In the genomic region with DNA sequence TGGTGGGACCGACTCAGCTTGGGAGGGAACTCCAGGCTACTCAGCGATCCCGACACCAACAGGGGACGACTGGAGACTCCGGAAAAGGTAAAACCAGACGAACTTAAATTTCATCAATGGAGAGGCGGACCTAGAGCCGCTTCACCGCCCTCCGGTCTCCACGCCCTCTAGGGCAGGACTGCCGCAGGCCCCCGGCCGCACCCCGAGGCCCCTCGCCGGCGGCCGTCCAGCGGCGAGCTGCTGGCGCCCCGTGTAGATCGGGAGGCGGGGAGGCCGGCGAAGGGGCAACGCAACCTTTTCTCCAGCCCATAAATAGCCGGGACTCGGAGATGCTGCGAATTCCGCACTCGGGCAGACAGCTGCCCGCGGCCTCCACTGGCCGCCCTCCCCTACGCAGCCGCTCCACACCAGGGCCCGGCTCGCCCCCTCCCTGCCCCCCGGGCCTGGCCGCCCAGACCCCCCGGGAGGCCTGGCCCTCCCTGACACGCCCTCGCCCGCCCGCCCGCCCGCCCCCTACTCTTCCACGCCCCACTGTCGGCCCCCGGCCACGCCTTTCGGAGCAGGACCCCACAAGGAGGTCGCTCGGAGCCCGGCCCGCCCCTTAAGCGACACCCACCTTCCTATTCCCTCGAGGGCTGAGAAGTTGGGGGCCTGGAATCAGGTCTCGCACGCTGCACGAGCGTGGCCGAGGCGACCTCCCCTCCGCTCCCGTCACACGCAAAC, we compare ENCODE assay signal across 8 mouse cellular contexts. TPM values are rescaled to one million over a fixed set of nuclear protein-coding genes. Genes with fewer than 3 reads are reported as not detected.
DNase-seq lines count a peak whose midpoint lies in the region; ATAC-seq and TF ChIP-seq lines count a peak whose summit lies in the region.

No protein-coding gene starts in this region.

- peak; percentile 94 for ATAC-seq in forebrain, embryonic 13.5 days
- peak; percentile 89 for ATAC-seq in heart, postnatal 0 days (ENCODE audit: insufficient read depth, low read depth)
- ATAC-seq in liver, postnatal 0 days: peak; percentile 89
- ATAC-seq in neural tube, embryonic 12.5 days (ENCODE audit: low FRiP score, low read depth): peak; percentile 94

- peak overlapping the region; percentile 63 for H3K4me2 ChIP-seq in forebrain, embryonic 13.5 days
- H3K4me2 ChIP-seq in heart, postnatal 0 days (ENCODE audit: low read depth, low read length): peak overlapping the region; percentile 67
- H3K4me2 ChIP-seq in liver, postnatal 0 days (ENCODE audit: low read depth, low read length): peak overlapping the region; percentile 81
- H3K4me2 ChIP-seq in neural tube, embryonic 12.5 days (replicated peaks): peak overlapping the region; percentile 64

- H3K27me3 ChIP-seq in E14TG2a.4 (ENCODE audit: insufficient read depth, low read length): peaks cover 13% of the 10 kb centered on the region
- H3K27me3 ChIP-seq in forebrain, embryonic 13.5 days: no peaks in the 10 kb centered on the region
- H3K27me3 ChIP-seq in heart, postnatal 0 days (ENCODE audit: control insufficient read depth, insufficient read depth, low read length): no peaks in the 10 kb centered on the region
- H3K27me3 ChIP-seq in liver, postnatal 0 days (ENCODE audit: insufficient read depth, low read length): no peaks in the 10 kb centered on the region
- no peaks in the 10 kb centered on the region for H3K27me3 ChIP-seq in neural tube, embryonic 12.5 days (replicated peaks)

- H3K27ac ChIP-seq in forebrain, embryonic 13.5 days: peak overlapping the region; percentile 73
- peak overlapping the region; percentile 96 for H3K27ac ChIP-seq in heart, postnatal 0 days (ENCODE audit: low read depth)
- H3K27ac ChIP-seq in liver, postnatal 0 days (ENCODE audit: low read depth): peak overlapping the region; percentile 94
- peak overlapping the region; percentile 59; the same call in 1 of the 2 replicates for H3K27ac ChIP-seq in neural tube, embryonic 12.5 days

- no peaks in the 10 kb centered on the region for H3K36me3 ChIP-seq in E14TG2a.4 (ENCODE audit: insufficient read depth, low read length)
- H3K36me3 ChIP-seq in forebrain, embryonic 13.5 days (ENCODE audit: poor library complexity, severe bottlenecking): no peaks in the 10 kb centered on the region
- no peaks in the 10 kb centered on the region for H3K36me3 ChIP-seq in heart, postnatal 0 days (replicated peaks; ENCODE audit: control insufficient read depth, insufficient read depth, low read length)
- H3K36me3 ChIP-seq in liver, postnatal 0 days (replicated peaks; ENCODE audit: insufficient read depth, low read length): 0 out of 2 replicates have a peak, but pooled peaks cover 5% of the 10 kb centered on the region
- no peaks in the 10 kb centered on the region for H3K36me3 ChIP-seq in neural tube, embryonic 12.5 days

- TF ChIP-seq CTCF in E14TG2a.4 (conservative IDR thresholded peaks at IDR 0.05; ENCODE audit: low read length): no peak
- no peak for TF ChIP-seq CTCF in brain, embryonic 14.5 days (IDR thresholded peaks at IDR 0.05; ENCODE audit: borderline replicate concordance, extremely low read depth, insufficient read depth, insufficient read length)
- TF ChIP-seq CTCF in heart, postnatal 0 days (IDR thresholded peaks at IDR 0.05; ENCODE audit: low read depth): peak; percentile 1; the same call in 1 of the 2 replicates
- 0 out of 2 replicates have a peak, but pooled peaks have one; percentile 7 for TF ChIP-seq CTCF in liver, postnatal 0 days (IDR thresholded peaks at IDR 0.05; ENCODE audit: low read depth)

- TF ChIP-seq POLR2A in brain, embryonic 14.5 days (IDR thresholded peaks at IDR 0.05; ENCODE audit: borderline replicate concordance, extremely low read depth, insufficient read depth, insufficient read length, poor library complexity, severe bottlenecking): no peak

- peak overlapping the region; percentile 82 for H3K9ac ChIP-seq in forebrain, embryonic 13.5 days
- peak overlapping the region; percentile 74 for H3K9ac ChIP-seq in heart, postnatal 0 days (replicated peaks; ENCODE audit: low read depth, low read length)
- H3K9ac ChIP-seq in liver, postnatal 0 days (replicated peaks): peak overlapping the region; percentile 73
- H3K9ac ChIP-seq in neural tube, embryonic 12.5 days: peak overlapping the region; percentile 80

- H3K9me3 ChIP-seq in E14TG2a.4 (ENCODE audit: low read length): no peaks in the 10 kb centered on the region
- H3K9me3 ChIP-seq in forebrain, embryonic 13.5 days (replicated peaks): no peaks in the 10 kb centered on the region
- H3K9me3 ChIP-seq in heart, postnatal 0 days (replicated peaks; ENCODE audit: control insufficient read depth, low read length): no peaks in the 10 kb centered on the region
- H3K9me3 ChIP-seq in liver, postnatal 0 days (ENCODE audit: low read length): no peaks in the 10 kb centered on the region
- H3K9me3 ChIP-seq in neural tube, embryonic 12.5 days: no peaks in the 10 kb centered on the region

- H3K4me3 ChIP-seq in E14TG2a.4 (replicated peaks; ENCODE audit: low read length): peak overlapping the region; percentile 94
- H3K4me3 ChIP-seq in forebrain, embryonic 13.5 days: peak overlapping the region; percentile 78
- peak overlapping the region; percentile 73 for H3K4me3 ChIP-seq in heart, postnatal 0 days (ENCODE audit: low read depth, low read length)
- peak overlapping the region; percentile 71 for H3K4me3 ChIP-seq in liver, postnatal 0 days (ENCODE audit: low read depth, low read length)
- H3K4me3 ChIP-seq in neural tube, embryonic 12.5 days: peak overlapping the region; percentile 80

- peak; percentile 91 for DNase-seq in brain, embryonic 14.5 days (ENCODE audit: low read depth)
- peak; percentile 90 for DNase-seq in heart, postnatal 0 days (ENCODE audit: low spot score)
- DNase-seq in kidney, postnatal 25 days: peak; percentile 82 to 93
- peak; percentile 82 for DNase-seq in liver, postnatal 0 days
- peak; percentile 73 to 81 for DNase-seq in thymus, adult 18-20 months

- 0% methylated on average over 28 of the region's 69 CpGs for WGBS in forebrain, embryonic 13.5 days
- 0% methylated on average over 60 of the region's 69 CpGs for WGBS in heart, postnatal 0 days
- WGBS in liver, postnatal 0 days (ENCODE audit: insufficient replicate concordance): under 1% methylated on average over 54 of the region's 69 CpGs
- under 1% methylated on average over 69 of the region's 69 CpGs for WGBS in neural tube, embryonic 12.5 days

- H3K4me1 ChIP-seq in E14TG2a.4 (replicated peaks; ENCODE audit: low read depth, low read length): peaks cover 16% of the 10 kb centered on the region
- H3K4me1 ChIP-seq in forebrain, embryonic 13.5 days: peaks cover 21% of the 10 kb centered on the region
- H3K4me1 ChIP-seq in heart, postnatal 0 days (ENCODE audit: control insufficient read depth, insufficient read depth): peaks cover 17% of the 10 kb centered on the region
- peaks cover 7% of the 10 kb centered on the region for H3K4me1 ChIP-seq in liver, postnatal 0 days (ENCODE audit: insufficient read depth)
- peaks cover 17% of the 10 kb centered on the region for H3K4me1 ChIP-seq in neural tube, embryonic 12.5 days

- TF ChIP-seq EP300 in heart, postnatal 0 days (IDR thresholded peaks at IDR 0.05; ENCODE audit: low read depth): 0 out of 2 replicates have a peak, but pooled peaks have one; percentile 57
- no peak for TF ChIP-seq EP300 in liver, postnatal 0 days (IDR thresholded peaks at IDR 0.05; ENCODE audit: low read depth)

RNA-seq across cellular contexts. Expression of gene Ugp2, which starts 0.4 kb away (rescaled TPM):
- polyA plus RNA-seq in brain, embryonic 14.5 days (2012; rRNA removed): 23.2 and 29.0 TPM in 2 replicates
- polyA plus RNA-seq in forebrain, embryonic 13.5 days (2015; fragmentation: Nextera tagmentation; extraction: Ambion mirVana): 48.8 and 52.6 TPM in 2 replicates
- 121 and 126 TPM in 2 replicates for total RNA-seq in heart, postnatal 0 days (2014; rRNA removed; ENCODE audit: low replicate concordance)
- polyA plus RNA-seq in heart, postnatal 0 days (2015; fragmentation: Nextera tagmentation; extraction: Ambion mirVana): 178 and 187 TPM in 2 replicates
- 88.1 and 92.9 TPM in 2 replicates for polyA plus RNA-seq in liver, postnatal 0 days (2015; fragmentation: Nextera tagmentation; extraction: Ambion mirVana)
- polyA plus RNA-seq in neural tube, embryonic 12.5 days (2016; fragmentation: Nextera tagmentation; extraction: Ambion mirVana): 72.9 and 75.0 TPM in 2 replicates

Comparison
In these comparisons a context has a peak if more than half of its experiments do, and no peak if none do; other contexts are left out.
1. Peak in every context shown above with its lines: DNase-seq, ATAC-seq, H3K4me3 ChIP-seq and H3K27ac ChIP-seq.
2. CTCF ChIP-seq: peak in heart, postnatal 0 days (single experiment) and liver, postnatal 0 days (single experiment); none in E14TG2a.4 (single experiment) and brain, embryonic 14.5 days (single experiment).